Mouse (Mus musculus) liver, embryonic 13.5 days (tissue): ENCODE data around the gene Fgfr2. TPM values are rescaled to one million over a fixed set of nuclear protein-coding genes. Genes with fewer than 3 reads are reported as not detected.

Experiments
- ATAC-seq: fragments of 200-750 bp; cut with Nextera tagmentation; 2 replicates; pipeline ENCODE4 v1.8.0; 2017; ENCODE audit warnings: low read depth, mild to moderate bottlenecking, moderate number of reproducible peaks, moderate library complexity
- DNase-seq: peaks from one replicate; pipeline ENCODE4 v3.0.0; 2022
- H3K27ac ChIP-seq: fragments of 300-500 bp; sonication (generic); 2 replicates; pipeline ENCODE4 v1.5.1; 2015; ENCODE audit warnings: moderate library complexity, mild to moderate bottlenecking, inconsistent platforms
- H3K27me3 ChIP-seq: fragments of 300-500 bp; sonication (generic); 2 replicates; pipeline ENCODE4 v1.6.1; 2015; ENCODE audit warnings: mild to moderate bottlenecking, inconsistent platforms
- H3K36me3 ChIP-seq: fragments of 300-500 bp; sonication (generic); 2 replicates; pipeline ENCODE4 v1.6.1; 2015; ENCODE audit warnings: mild to moderate bottlenecking, inconsistent platforms
- H3K4me1 ChIP-seq: fragments of 300-500 bp; sonication (generic); replicated peaks from 2 replicates; pipeline ENCODE4 v1.6.1; 2015; ENCODE audit warnings: inconsistent platforms
- H3K4me2 ChIP-seq: fragments of 300-500 bp; sonication (generic); 2 replicates; pipeline ENCODE4 v1.6.1; 2015; ENCODE audit warnings: inconsistent platforms, mild to moderate bottlenecking, moderate library complexity
- H3K4me3 ChIP-seq: fragments of 300-500 bp; sonication (generic); replicated peaks from 2 replicates; pipeline ENCODE4 v1.5.1; 2015; ENCODE audit warnings: mild to moderate bottlenecking, inconsistent platforms
- H3K9ac ChIP-seq: fragments of 300-500 bp; sonication (generic); 2 replicates; pipeline ENCODE4 v1.6.1; 2015; ENCODE audit warnings: mild to moderate bottlenecking, inconsistent platforms
- H3K9me3 ChIP-seq: fragments of 300-500 bp; sonication (generic); replicated peaks from 2 replicates; pipeline ENCODE4 v1.6.1; 2016; ENCODE audit warnings: inconsistent platforms
- WGBS: fragments of 180-500 bp; shearing (Covaris S2); methylation state at CpG from one replicate; pipeline ENCODE4 v1.1.7; 2015; ENCODE audit not compliant: insufficient replicate concordance; 5-methylcytosine and 5-hydroxymethylcytosine counted together
- polyA plus RNA-seq: library from polyadenylated mRNA; unstranded; fragments of >200 nt; fragmentation: Nextera tagmentation; extraction: Ambion mirVana; gene quantifications from 2 replicates; pipeline ENCODE4 v1.2.1, GENCODE M21; 2015

The Fgfr2 gene
- polyA plus RNA-seq, 1 experiment from 2014 or later, result 8.9 TPM

DNA sequence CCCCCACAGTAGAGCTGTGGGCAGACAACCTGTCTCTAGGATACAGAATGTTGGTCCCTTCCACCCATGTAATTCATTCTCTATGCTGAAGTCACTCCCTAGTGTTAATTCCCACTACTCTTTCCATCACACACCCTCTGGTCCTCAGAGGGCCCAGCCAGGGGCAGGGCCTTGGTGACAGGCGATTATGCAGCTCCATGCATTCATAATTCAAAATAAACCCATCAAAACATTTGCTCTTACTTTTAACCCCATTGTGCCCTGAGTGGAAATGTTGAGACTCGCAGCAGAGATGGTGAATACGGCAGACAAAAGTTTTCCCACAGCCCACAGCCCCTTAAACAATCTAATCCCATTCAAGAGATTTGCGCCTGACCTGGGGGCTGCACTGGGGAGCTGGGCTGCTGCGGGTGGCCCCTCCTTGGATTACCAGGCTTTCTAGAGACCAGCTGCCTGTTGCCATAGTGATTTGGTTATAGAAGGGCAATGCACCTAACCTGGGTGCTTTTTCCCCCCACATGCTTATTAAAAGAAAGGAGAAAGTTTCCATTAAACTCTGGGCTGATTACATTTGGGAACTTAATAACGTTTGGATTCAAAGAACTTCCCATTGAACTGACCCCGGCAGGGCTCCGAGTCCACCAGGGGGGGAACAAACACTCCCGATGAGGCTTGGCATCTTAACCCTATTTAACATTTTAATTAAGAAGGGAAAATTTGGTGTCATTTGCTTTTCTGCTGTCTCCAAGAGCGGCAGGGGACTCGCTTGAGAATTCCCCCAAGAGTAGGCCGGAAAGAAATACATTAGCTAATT lies 2755.7 kb downstream of the Fgfr2 start:
- DNase-seq, result no peak
- Histone ChIP-seq H3K9ac (no peak overlapping the region), H3K9me3 (no peaks in the 10 kb centered on the region), H3K4me2 (no peak overlapping the region), H3K27me3 (no peaks in the 10 kb centered on the region), H3K4me1 (no peaks in the 10 kb centered on the region), H3K4me3 (no peak overlapping the region), H3K36me3 (no peaks in the 10 kb centered on the region), H3K27ac (no peak overlapping the region)
- ATAC-seq, result no peak
- WGBS, result 55% methylated on average over 12 of the region's 12 CpGs

DNA sequence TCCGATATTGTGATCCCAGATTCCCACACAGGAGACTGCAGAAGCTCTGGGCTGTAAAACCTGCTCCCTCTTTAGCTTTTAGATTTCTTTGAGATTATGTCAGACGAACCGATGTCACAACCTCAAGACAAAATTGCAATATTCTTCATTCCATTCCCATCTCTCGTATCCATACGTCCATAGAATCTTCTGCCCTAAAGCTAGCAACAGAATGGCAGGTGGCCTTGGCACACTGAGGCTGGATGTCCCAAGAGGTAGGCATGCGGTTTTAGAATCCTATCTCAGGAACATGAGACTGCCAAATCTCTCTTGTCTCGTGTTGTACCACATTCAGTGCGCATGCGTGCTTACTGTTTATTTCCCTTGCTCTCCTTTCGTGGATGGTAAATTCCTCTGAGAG lies 2757.4 kb downstream of the Fgfr2 start:
- Histone ChIP-seq H3K36me3 (no peaks in the 10 kb centered on the region), H3K4me2 (no peak overlapping the region), H3K27me3 (no peaks in the 10 kb centered on the region), H3K27ac (no peak overlapping the region), H3K4me3 (no peak overlapping the region), H3K4me1 (no peaks in the 10 kb centered on the region), H3K9ac (no peak overlapping the region), H3K9me3 (no peaks in the 10 kb centered on the region)
- ATAC-seq (no peak), DNase-seq (no peak)
- 76% methylated on average over 10 of the region's 10 CpGs for WGBS

DNA sequence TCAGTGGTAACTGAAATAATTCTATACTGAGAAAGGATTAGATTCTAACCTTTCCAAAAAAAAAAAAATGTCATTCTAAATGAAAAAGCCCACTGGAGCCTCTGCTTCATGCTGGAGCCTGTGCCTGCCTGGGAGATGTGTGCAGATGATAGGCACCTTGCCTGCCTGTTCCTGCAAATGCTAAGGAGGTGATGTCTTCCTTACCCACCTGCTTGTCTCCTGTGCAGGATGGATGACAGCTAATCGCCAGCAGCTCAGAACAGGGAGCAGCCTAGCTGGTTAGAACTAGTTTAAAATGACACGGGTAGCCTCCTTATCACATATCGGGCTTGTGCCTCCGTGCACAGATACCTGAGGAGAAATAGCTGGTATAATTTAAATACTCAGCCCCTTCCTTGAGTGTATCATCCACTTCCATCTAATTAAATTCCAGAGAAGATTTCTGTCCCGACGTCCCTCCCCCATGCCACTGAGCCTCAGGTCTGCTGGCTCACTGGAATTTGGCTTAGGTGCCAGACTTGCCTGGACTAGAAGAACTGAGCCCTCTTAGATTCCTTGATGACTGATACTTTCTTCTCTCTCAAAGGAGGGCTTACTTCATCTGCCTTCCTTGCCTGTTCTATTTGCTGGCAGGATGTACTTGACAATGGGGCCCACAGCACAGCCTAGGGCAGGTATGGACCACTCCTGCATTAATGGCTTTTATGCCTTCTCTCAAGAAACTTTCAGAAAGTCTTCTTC lies 2782.6 kb downstream of the Fgfr2 start:
- Histone ChIP-seq H3K9ac (no peak overlapping the region), H3K27me3 (no peaks in the 10 kb centered on the region), H3K4me3 (no peak overlapping the region), H3K4me2 (no peak overlapping the region), H3K27ac (no peak overlapping the region), H3K36me3 (no peaks in the 10 kb centered on the region), H3K4me1 (no peaks in the 10 kb centered on the region), H3K9me3 (no peaks in the 10 kb centered on the region)
- no peak for ATAC-seq
- no peak for DNase-seq
- 70% methylated on average over 6 of the region's 6 CpGs for WGBS

DNA sequence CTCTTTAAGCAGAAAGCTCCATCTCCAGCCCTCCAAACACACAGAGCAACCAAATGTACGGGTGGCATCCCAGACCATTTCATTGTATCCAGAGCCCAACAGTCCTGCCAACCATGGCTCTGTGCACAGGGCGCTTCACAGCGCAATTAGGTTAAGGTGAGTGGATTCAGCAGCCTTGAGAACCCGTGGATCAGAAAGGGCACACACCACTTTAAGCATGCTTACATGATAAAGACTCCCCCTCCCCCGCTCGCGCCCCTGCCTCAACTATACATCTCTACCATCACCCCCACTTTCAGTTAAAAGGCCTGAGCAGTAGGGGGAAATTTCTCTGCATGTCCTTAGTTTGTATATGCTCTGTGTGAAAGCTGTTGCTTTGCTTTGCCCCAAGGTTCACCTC lies 2785.5 kb downstream of the Fgfr2 start:
- Histone ChIP-seq H3K27me3 (no peaks in the 10 kb centered on the region), H3K4me1 (no peaks in the 10 kb centered on the region), H3K27ac (no peak overlapping the region)

DNA sequence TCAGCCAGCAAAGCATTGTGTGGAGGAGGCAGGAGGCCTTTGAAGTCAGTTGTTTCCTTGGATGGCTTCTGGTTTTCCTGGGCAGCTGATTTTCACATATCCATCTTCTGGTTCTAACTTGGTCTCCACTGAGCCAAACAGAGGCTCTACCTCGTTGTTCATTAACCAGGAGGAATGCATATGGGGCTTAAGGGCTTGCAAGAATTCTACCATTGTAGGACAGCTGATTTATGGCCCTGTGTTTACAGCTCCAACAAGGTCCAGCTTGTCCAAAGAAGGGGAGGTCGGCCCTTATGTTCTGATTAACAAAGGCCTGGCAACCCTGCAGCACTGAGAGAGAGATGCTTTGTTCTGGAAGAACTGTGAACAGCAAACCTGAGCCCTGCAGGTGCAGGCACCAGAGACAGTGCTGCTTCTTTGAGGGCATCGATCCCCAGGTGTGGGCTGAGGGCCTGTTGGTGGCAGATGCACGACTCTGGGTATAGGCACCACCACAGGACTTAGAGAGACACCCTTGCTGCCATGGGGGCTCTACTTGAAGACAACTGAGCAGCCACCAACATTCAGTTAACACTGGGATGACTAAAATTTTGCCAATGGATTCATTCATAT lies 2787.6 kb downstream of the Fgfr2 start:
- H3K36me3 ChIP-seq, result no peaks in the 10 kb centered on the region
- no peak for DNase-seq
- H3K9ac ChIP-seq, result no peak overlapping the region
- no peaks in the 10 kb centered on the region for H3K4me1 ChIP-seq
- no peak overlapping the region for H3K4me3 ChIP-seq
- no peaks in the 10 kb centered on the region for H3K27me3 ChIP-seq
- ATAC-seq, result no peak
- no peak overlapping the region for H3K27ac ChIP-seq
- no peaks in the 10 kb centered on the region for H3K9me3 ChIP-seq
- 29% methylated on average over 4 of the region's 4 CpGs for WGBS
- no peak overlapping the region for H3K4me2 ChIP-seq

More for the DNA sequence above, 2785.5 kb downstream of the Fgfr2 start:
- ATAC-seq (no peak), DNase-seq (no peak)
- no peak overlapping the region for H3K4me2 ChIP-seq
- H3K36me3 ChIP-seq, result no peaks in the 10 kb centered on the region
- H3K9ac ChIP-seq, result no peak overlapping the region
- 71% methylated on average over 7 of the region's 7 CpGs for WGBS
- H3K4me3 ChIP-seq, result no peak overlapping the region
- no peaks in the 10 kb centered on the region for H3K9me3 ChIP-seq

DNA sequence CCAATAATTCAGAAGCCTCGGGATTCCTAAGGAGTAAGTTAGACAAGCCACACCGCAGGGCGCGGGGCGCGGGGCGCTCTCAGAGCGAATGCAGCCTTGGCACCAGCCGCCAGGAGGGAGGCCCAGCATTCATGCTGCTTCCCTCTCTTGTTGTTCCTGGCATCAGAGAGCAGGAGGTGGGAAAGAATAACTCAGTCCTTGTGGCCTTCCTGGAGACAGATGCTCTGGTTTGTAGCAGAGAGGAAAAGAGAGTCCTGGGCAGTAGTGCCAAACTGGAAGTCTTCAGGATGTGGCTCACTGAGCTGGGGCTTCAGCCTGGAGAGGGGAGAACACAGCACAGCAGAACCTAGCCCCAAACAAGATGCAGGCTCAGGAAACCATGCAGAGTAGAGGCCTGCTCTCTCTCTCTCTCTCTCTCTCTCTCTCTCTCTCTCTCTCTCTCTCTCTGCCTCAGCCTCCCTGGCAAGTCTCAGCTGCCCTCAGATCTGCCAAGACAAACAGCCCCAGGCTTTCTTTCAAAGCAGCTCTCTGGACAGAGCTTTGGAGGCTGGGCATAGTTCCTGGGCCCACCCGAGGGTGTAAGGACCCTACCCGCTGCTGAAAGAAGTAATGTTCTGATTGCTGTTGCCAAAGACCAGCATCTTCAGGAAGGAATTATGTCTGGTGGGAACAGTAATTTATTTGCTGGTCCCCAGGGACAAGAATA lies 2790.5 kb downstream of the Fgfr2 start:
- Histone ChIP-seq H3K4me2 (no peak overlapping the region), H3K9me3 (no peaks in the 10 kb centered on the region), H3K9ac (no peak overlapping the region), H3K4me3 (no peak overlapping the region), H3K27ac (no peak overlapping the region), H3K4me1 (no peaks in the 10 kb centered on the region), H3K27me3 (no peaks in the 10 kb centered on the region), H3K36me3 (no peaks in the 10 kb centered on the region)
- ATAC-seq, result no peak
- no peak for DNase-seq
- 80% methylated on average over 11 of the region's 11 CpGs for WGBS

DNA sequence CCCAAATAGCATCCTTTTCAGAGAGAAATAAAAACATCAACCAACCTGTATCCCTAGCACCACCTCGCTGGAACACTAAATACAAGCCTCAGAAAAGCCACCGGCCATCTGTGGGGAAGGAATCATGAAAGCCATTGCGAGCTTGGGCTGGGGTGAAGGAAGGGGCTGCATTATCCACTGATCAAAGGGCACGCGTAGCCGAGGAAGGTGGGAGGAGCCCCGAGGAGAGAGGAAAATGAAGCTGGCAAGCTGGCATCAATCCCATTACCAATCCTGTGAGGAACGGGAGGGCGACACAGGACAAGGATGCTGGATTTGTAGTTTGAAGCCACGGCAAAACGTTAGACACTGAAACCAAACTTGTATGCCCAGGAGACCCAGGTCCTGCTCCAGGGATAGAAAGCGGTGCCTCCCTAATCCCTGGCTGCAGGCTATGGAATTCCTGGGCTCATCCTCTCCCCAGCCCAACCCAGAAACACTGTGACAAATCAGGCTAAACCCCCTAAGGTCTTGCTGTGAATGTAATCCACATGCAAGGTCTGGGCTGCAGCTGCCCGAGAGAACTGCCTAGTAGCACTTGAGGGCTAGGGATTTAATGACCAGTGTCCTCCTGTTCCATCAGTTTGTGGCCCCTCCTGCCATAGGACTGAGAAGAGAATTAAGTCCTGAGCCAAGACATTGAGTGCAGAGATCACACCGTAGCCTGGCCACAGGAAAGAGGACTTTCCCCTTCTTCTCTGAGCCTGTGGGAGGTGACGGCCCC lies 2795.4 kb downstream of the Fgfr2 start:
- Histone ChIP-seq H3K9me3 (no peaks in the 10 kb centered on the region), H3K36me3 (no peaks in the 10 kb centered on the region), H3K9ac (no peak overlapping the region), H3K27me3 (no peaks in the 10 kb centered on the region), H3K4me2 (no peak overlapping the region), H3K27ac (no peak overlapping the region), H3K4me1 (no peaks in the 10 kb centered on the region), H3K4me3 (no peak overlapping the region)
- DNase-seq (no peak), ATAC-seq (no peak)
- WGBS, result 18% methylated on average over 15 of the region's 15 CpGs

DNA sequence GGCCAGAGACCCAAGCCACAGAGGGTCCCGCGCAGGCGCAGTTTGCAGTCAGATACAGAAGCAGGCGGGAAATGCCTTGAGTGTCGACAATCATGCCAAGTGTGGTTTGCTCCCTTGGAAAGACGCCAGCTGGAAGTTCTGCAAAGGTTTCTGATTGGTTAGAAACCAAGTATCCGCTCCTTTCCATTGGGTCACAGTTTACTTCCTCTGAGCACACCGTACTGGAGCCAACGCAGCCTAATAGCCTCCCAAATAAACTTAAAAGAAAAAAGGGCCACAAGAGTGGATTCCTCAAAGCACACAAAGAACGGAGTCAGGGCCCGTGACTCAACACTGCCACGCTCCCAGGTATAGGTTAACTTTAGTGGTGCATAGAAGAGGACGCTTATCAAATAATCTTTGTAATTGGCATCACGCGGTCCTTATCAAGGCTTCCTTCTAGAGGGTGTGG lies 2797.1 kb downstream of the Fgfr2 start:
- H3K27me3 ChIP-seq, result no peaks in the 10 kb centered on the region
- 69% methylated on average over 15 of the region's 15 CpGs for WGBS
- no peak overlapping the region for H3K9ac ChIP-seq
- H3K4me1 ChIP-seq, result no peaks in the 10 kb centered on the region
- H3K4me2 ChIP-seq, result no peak overlapping the region
- no peak for ATAC-seq
- DNase-seq, result no peak
- H3K9me3 ChIP-seq, result no peaks in the 10 kb centered on the region
- no peaks in the 10 kb centered on the region for H3K36me3 ChIP-seq
- H3K27ac ChIP-seq, result no peak overlapping the region
- no peak overlapping the region for H3K4me3 ChIP-seq

DNA sequence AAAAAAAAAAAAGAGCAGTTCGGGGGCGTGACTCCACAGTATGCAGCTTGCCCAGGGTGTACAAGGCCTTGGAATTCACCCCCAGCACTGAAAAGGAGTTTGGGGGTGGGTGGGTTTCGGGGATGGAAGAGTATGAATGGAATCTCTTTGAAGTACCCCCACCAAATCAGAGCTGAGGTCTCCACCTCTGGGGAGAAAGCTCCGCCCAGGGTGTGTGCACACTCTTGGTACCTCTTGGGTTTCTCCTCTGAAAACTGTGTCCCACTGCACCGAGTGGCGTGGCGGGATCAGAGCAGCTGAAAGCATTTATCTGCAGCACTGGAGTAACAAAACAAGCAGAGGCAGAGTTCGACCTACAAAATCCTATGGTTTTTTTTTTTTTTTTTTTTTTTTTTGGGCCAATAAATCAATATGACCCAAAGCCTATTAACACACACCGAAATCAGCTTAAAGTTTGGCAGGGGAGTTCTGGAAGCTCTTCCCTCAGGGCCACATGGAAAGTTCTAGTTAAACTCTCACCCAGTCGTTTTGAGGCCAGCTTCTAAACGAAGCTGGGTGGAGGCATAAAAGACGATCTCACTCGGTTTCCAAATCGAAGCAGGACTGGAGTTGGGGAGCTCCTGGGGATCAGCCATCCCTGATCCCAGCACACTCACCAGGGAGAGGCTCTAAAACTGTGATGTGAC lies 2798.3 kb downstream of the Fgfr2 start:
- H3K27me3 ChIP-seq, result no peaks in the 10 kb centered on the region
- no peak for ATAC-seq
- H3K27ac ChIP-seq, result no peak overlapping the region
- no peak overlapping the region for H3K9ac ChIP-seq
- H3K4me1 ChIP-seq, result no peaks in the 10 kb centered on the region
- no peak overlapping the region for H3K4me2 ChIP-seq
- H3K4me3 ChIP-seq, result no peak overlapping the region
- WGBS, result 52% methylated on average over 14 of the region's 14 CpGs
- H3K36me3 ChIP-seq, result no peaks in the 10 kb centered on the region
- no peak for DNase-seq
- H3K9me3 ChIP-seq, result no peaks in the 10 kb centered on the region

DNA sequence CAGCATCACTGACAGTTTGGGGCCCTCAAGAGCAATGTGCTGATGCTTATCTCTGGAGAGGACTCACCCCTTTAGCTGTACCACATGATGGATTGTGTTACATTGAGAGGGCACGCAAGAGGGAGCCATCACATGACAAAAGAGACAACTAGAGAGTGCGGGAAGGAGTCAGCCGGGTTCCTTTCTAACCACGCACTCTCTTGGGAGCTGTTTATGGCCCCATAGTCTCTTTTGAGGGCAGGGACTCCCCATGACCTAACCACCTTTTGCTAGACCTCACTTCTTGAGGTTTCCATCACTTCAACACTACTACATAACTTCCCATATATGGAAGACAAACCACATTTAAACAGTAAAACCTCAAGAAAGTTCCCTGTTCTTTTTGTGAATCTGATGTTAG lies 2799.4 kb downstream of the Fgfr2 start:
- Histone ChIP-seq H3K4me1 (no peaks in the 10 kb centered on the region), H3K36me3 (no peaks in the 10 kb centered on the region), H3K27me3 (no peaks in the 10 kb centered on the region), H3K9me3 (no peaks in the 10 kb centered on the region), H3K4me2 (no peak overlapping the region), H3K9ac (no peak overlapping the region), H3K4me3 (no peak overlapping the region), H3K27ac (no peak overlapping the region)
- WGBS, result 60% methylated on average over 4 of the region's 4 CpGs
- no peak for ATAC-seq
- DNase-seq, result no peak
